Mouse (Mus musculus): ENCODE data around the gene Ift81. TPM values are rescaled to one million over a fixed set of nuclear protein-coding genes. Genes with fewer than 3 reads are reported as not detected.

Gene Ift81
- total and polyA plus RNA-seq, 2 experiments: 0.38 to 3.0 TPM

- peak overlapping the region; percentile 24; the same call in 1 of the 2 replicates for H3K4me3 ChIP-seq (ENCODE audit: insufficient read depth, low read depth, low read length)
- H3K9ac ChIP-seq (ENCODE audit: low read depth, low read length): no peak overlapping the region
- WGBS: 31% methylated on average over 5 of the region's 5 CpGs
- no peaks in the 10 kb centered on the region for H3K27me3 ChIP-seq (ENCODE audit: control insufficient read depth, insufficient read depth, low read length)
- H3K36me3 ChIP-seq (ENCODE audit: control insufficient read depth, insufficient read depth, low read length): no peaks in the 10 kb centered on the region
- H3K27ac ChIP-seq (replicated peaks; ENCODE audit: insufficient read depth, low read depth, low read length): no peak overlapping the region
- TF ChIP-seq POLR2A (IDR thresholded peaks at IDR 0.05; ENCODE audit: extremely low read depth, insufficient read depth, low read length) (no peak), CTCF (IDR thresholded peaks at IDR 0.05; ENCODE audit: low read depth, low read length) (no peak)
- DNase-seq (ENCODE audit: extremely low read depth, low read depth, low spot score): peak; percentile 56
- peaks cover 3% of the 10 kb centered on the region; the same call in 1 of the 2 replicates for H3K4me1 ChIP-seq (ENCODE audit: control insufficient read depth, insufficient read depth, low read length)
- H3K79me2 ChIP-seq (ENCODE audit: control insufficient read depth, insufficient read depth, low read length): no peaks in the 10 kb centered on the region
Observed at GRCm38 (mm10) chr5:122584093-122584492, 30.2 kb downstream of the Ift81 start.

GRCm38 (mm10) chr5:122576683-122577329, 37.5 kb downstream of the Ift81 start:
- no peaks in the 10 kb centered on the region for H3K79me2 ChIP-seq (ENCODE audit: control insufficient read depth, insufficient read depth, low read length)
- H3K36me3 ChIP-seq (ENCODE audit: control insufficient read depth, insufficient read depth, low read length): no peaks in the 10 kb centered on the region
- H3K9ac ChIP-seq (ENCODE audit: low read depth, low read length): no peak overlapping the region
- H3K4me3 ChIP-seq (ENCODE audit: insufficient read depth, low read depth, low read length): no peak overlapping the region
- H3K4me1 ChIP-seq (ENCODE audit: control insufficient read depth, insufficient read depth, low read length): no peaks in the 10 kb centered on the region
- DNase-seq (ENCODE audit: extremely low read depth, low read depth, low spot score): no peak
- no peaks in the 10 kb centered on the region for H3K27me3 ChIP-seq (ENCODE audit: control insufficient read depth, insufficient read depth, low read length)
- TF ChIP-seq POLR2A (IDR thresholded peaks at IDR 0.05; ENCODE audit: extremely low read depth, insufficient read depth, low read length): no peak
- TF ChIP-seq CTCF (IDR thresholded peaks at IDR 0.05; ENCODE audit: low read depth, low read length): no peak
- WGBS: 78% methylated on average over 7 of the region's 7 CpGs
- no peak overlapping the region for H3K27ac ChIP-seq (replicated peaks; ENCODE audit: insufficient read depth, low read depth, low read length)

GRCm38 (mm10) chr5:122572001-122572400, 42.3 kb downstream of the Ift81 start:
- WGBS: 62% methylated on average over 5 of the region's 5 CpGs
- Histone ChIP-seq H3K4me1 (ENCODE audit: control insufficient read depth, insufficient read depth, low read length) (no peaks in the 10 kb centered on the region), H3K27ac (replicated peaks; ENCODE audit: insufficient read depth, low read depth, low read length) (no peak overlapping the region), H3K27me3 (ENCODE audit: control insufficient read depth, insufficient read depth, low read length) (no peaks in the 10 kb centered on the region), H3K36me3 (ENCODE audit: control insufficient read depth, insufficient read depth, low read length) (no peaks in the 10 kb centered on the region), H3K9ac (ENCODE audit: low read depth, low read length) (no peak overlapping the region), H3K79me2 (ENCODE audit: control insufficient read depth, insufficient read depth, low read length) (no peaks in the 10 kb centered on the region), H3K4me3 (ENCODE audit: insufficient read depth, low read depth, low read length) (no peak overlapping the region)
- no peak for DNase-seq (ENCODE audit: extremely low read depth, low read depth, low spot score)
- no peak for TF ChIP-seq POLR2A (IDR thresholded peaks at IDR 0.05; ENCODE audit: extremely low read depth, insufficient read depth, low read length)

- Histone ChIP-seq H3K27ac (replicated peaks; ENCODE audit: insufficient read depth, low read depth, low read length) (no peak overlapping the region), H3K4me3 (ENCODE audit: insufficient read depth, low read depth, low read length) (no peak overlapping the region), H3K27me3 (ENCODE audit: control insufficient read depth, insufficient read depth, low read length) (no peaks in the 10 kb centered on the region), H3K9ac (ENCODE audit: low read depth, low read length) (no peak overlapping the region), H3K36me3 (ENCODE audit: control insufficient read depth, insufficient read depth, low read length) (no peaks in the 10 kb centered on the region), H3K79me2 (ENCODE audit: control insufficient read depth, insufficient read depth, low read length) (no peaks in the 10 kb centered on the region), H3K4me1 (ENCODE audit: control insufficient read depth, insufficient read depth, low read length) (no peaks in the 10 kb centered on the region)
- TF ChIP-seq POLR2A (IDR thresholded peaks at IDR 0.05; ENCODE audit: extremely low read depth, insufficient read depth, low read length): no peak
- TF ChIP-seq CTCF (IDR thresholded peaks at IDR 0.05; ENCODE audit: low read depth, low read length): no peak
- WGBS: 97% methylated on average over 8 of the region's 8 CpGs
- DNase-seq (ENCODE audit: extremely low read depth, low read depth, low spot score): no peak
Observed at GRCm38 (mm10) chr5:122566626-122567025, 47.7 kb downstream of the Ift81 start.

GRCm38 (mm10) chr5:122560654-122561053, 53.7 kb downstream of the Ift81 start:
- no peak overlapping the region for H3K9ac ChIP-seq (ENCODE audit: low read depth, low read length)
- TF ChIP-seq CTCF (IDR thresholded peaks at IDR 0.05; ENCODE audit: low read depth, low read length) (no peak), POLR2A (IDR thresholded peaks at IDR 0.05; ENCODE audit: extremely low read depth, insufficient read depth, low read length) (no peak)
- no peaks in the 10 kb centered on the region for H3K27me3 ChIP-seq (ENCODE audit: control insufficient read depth, insufficient read depth, low read length)
- no peaks in the 10 kb centered on the region for H3K4me1 ChIP-seq (ENCODE audit: control insufficient read depth, insufficient read depth, low read length)
- no peak overlapping the region for H3K27ac ChIP-seq (replicated peaks; ENCODE audit: insufficient read depth, low read depth, low read length)
- no peaks in the 10 kb centered on the region for H3K36me3 ChIP-seq (ENCODE audit: control insufficient read depth, insufficient read depth, low read length)
- no peak for DNase-seq (ENCODE audit: extremely low read depth, low read depth, low spot score)
- no peak overlapping the region for H3K4me3 ChIP-seq (ENCODE audit: insufficient read depth, low read depth, low read length)
- 78% methylated on average over 8 of the region's 8 CpGs for WGBS
- H3K79me2 ChIP-seq (ENCODE audit: control insufficient read depth, insufficient read depth, low read length): no peaks in the 10 kb centered on the region

GRCm38 (mm10) chr5:122558127-122558526, 56.2 kb downstream of the Ift81 start:
- 93% methylated on average over 10 of the region's 10 CpGs for WGBS
- H3K36me3 ChIP-seq (ENCODE audit: control insufficient read depth, insufficient read depth, low read length): no peaks in the 10 kb centered on the region
- H3K9ac ChIP-seq (ENCODE audit: low read depth, low read length): no peak overlapping the region
- H3K4me3 ChIP-seq (ENCODE audit: insufficient read depth, low read depth, low read length): no peak overlapping the region
- no peak for DNase-seq (ENCODE audit: extremely low read depth, low read depth, low spot score)
- TF ChIP-seq CTCF (IDR thresholded peaks at IDR 0.05; ENCODE audit: low read depth, low read length) (no peak), POLR2A (IDR thresholded peaks at IDR 0.05; ENCODE audit: extremely low read depth, insufficient read depth, low read length) (no peak)
- H3K4me1 ChIP-seq (ENCODE audit: control insufficient read depth, insufficient read depth, low read length): no peaks in the 10 kb centered on the region
- no peaks in the 10 kb centered on the region for H3K79me2 ChIP-seq (ENCODE audit: control insufficient read depth, insufficient read depth, low read length)
- H3K27me3 ChIP-seq (ENCODE audit: control insufficient read depth, insufficient read depth, low read length): no peaks in the 10 kb centered on the region
- no peak overlapping the region for H3K27ac ChIP-seq (replicated peaks; ENCODE audit: insufficient read depth, low read depth, low read length)
